Mouse (Mus musculus) myocyte (in vitro differentiated cells): ENCODE measurements around the gene Card11. TPM values are rescaled to one million over a fixed set of nuclear protein-coding genes. Genes with fewer than 3 reads are reported as not detected.

Source experiments
- H3K27me3 ChIP-seq: one replicate; pipeline ENCODE4 v1.6.1; 2011; ENCODE audit not compliant: control insufficient read depth, insufficient read depth, insufficient read length
- H3K36me3 ChIP-seq: one replicate; pipeline ENCODE4 v1.6.1; 2011; ENCODE audit not compliant: control insufficient read depth, insufficient read depth
- H3K4me2 ChIP-seq: one replicate; pipeline ENCODE4 v1.6.1; 2011; ENCODE audit warnings: low read depth, control low read depth
- H3K4me3 ChIP-seq: one replicate; pipeline ENCODE4 v1.5.1; 2011; ENCODE audit warnings: mild to moderate bottlenecking, control low read depth, moderate library complexity
- H3K79me2 ChIP-seq: one replicate; pipeline ENCODE4 v1.6.1; 2011; ENCODE audit not compliant: control insufficient read depth, insufficient read depth
- H3ac ChIP-seq: one replicate; pipeline ENCODE4 v1.6.1; 2011; ENCODE audit not compliant: control insufficient read depth, insufficient read length
- CEBPB ChIP-seq: IDR thresholded peaks from 2 replicates; pipeline ENCODE4 v1.6.1; 2011; ENCODE audit warnings: mild to moderate bottlenecking, moderate library complexity; ENCODE audit not compliant: poor library complexity, insufficient read depth, severe bottlenecking
- E2F4 ChIP-seq: IDR thresholded peaks from one replicate; pipeline ENCODE4 v1.6.1; 2011; ENCODE audit warnings: mild to moderate bottlenecking, control low read depth, moderate library complexity; ENCODE audit not compliant: insufficient read depth
- MAX ChIP-seq: IDR thresholded peaks from one replicate; pipeline ENCODE4 v1.6.1; 2011; ENCODE audit warnings: low read depth, mild to moderate bottlenecking, control low read depth
- MYOD1 ChIP-seq, 3 experiments: IDR thresholded peaks; one replicate each; pipeline ENCODE4 v1.6.1; 2011; ENCODE audit warnings: control low read depth in 2 of 3, low read depth in 2 of 3, mild to moderate bottlenecking in 2 of 3, moderate library complexity in 1 of 3; ENCODE audit not compliant: insufficient read length in 2 of 3, control insufficient read depth in 1 of 3
- MYOG ChIP-seq, 3 experiments: IDR thresholded peaks; one replicate each; pipeline ENCODE4 v1.6.1; 2011; ENCODE audit warnings: control low read depth in 2 of 3, low read depth in 2 of 3, mild to moderate bottlenecking in 2 of 3; ENCODE audit not compliant: insufficient read length in 2 of 3, control insufficient read depth in 1 of 3, insufficient read depth in 1 of 3
- POLR2A ChIP-seq: IDR thresholded peaks from one replicate; pipeline ENCODE4 v1.6.1; 2011; ENCODE audit warnings: low read depth, mild to moderate bottlenecking, control low read depth, moderate library complexity; ENCODE audit not compliant: insufficient read length
- POLR2AphosphoS2 ChIP-seq: IDR thresholded peaks from one replicate; pipeline ENCODE4 v1.6.1; 2011; ENCODE audit warnings: low read depth, control low read depth; ENCODE audit not compliant: insufficient read length
- REST ChIP-seq: IDR thresholded peaks from one replicate; pipeline ENCODE4 v1.6.1; 2011; ENCODE audit warnings: mild to moderate bottlenecking, control low read depth, moderate library complexity; ENCODE audit not compliant: insufficient read depth, insufficient read length
- SRF ChIP-seq: IDR thresholded peaks from one replicate; pipeline ENCODE4 v1.6.1; 2011; ENCODE audit warnings: low read depth; ENCODE audit not compliant: control insufficient read depth, insufficient read length
- TCF12 ChIP-seq: IDR thresholded peaks from one replicate; pipeline ENCODE4 v1.6.1; 2011; ENCODE audit warnings: mild to moderate bottlenecking, control low read depth; ENCODE audit not compliant: poor library complexity, insufficient read depth, severe bottlenecking
- TCF3 ChIP-seq: IDR thresholded peaks from one replicate; pipeline ENCODE4 v1.6.1; 2011; ENCODE audit warnings: low read depth, control low read depth; ENCODE audit not compliant: insufficient read length
- USF1 ChIP-seq: IDR thresholded peaks from one replicate; pipeline ENCODE4 v1.6.1; 2011; ENCODE audit warnings: low read depth, mild to moderate bottlenecking, control low read depth, moderate library complexity
- polyA plus RNA-seq: library from polyadenylated mRNA; unstranded; fragments of >200 nt; fragmentation: generic; extraction: Trizol; gene quantifications from one replicate; pipeline ENCODE4 v1.2.1, GENCODE M21; 2012; ENCODE audit warnings: missing spikeins

Gene Card11
- polyA plus RNA-seq, 1 experiment: 0.04 TPM

GRCm38 (mm10) chr5:140962945-140963344 lies 37.4 kb downstream of the Card11 start:
- Histone ChIP-seq H3ac (no peak overlapping the region), H3K27me3 (no peaks in the 10 kb centered on the region), H3K36me3 (no peaks in the 10 kb centered on the region), H3K4me2 (no peak overlapping the region), H3K4me3 (no peak overlapping the region), H3K79me2 (no peaks in the 10 kb centered on the region)
- TF ChIP-seq MYOG (IDR thresholded peaks at IDR 0.05; ENCODE audit: control insufficient read depth in 1 of 3, insufficient read depth in 1 of 3, insufficient read length in 2 of 3, low read depth in 2 of 3) (no peak), POLR2AphosphoS2 (no peak)

DNA sequence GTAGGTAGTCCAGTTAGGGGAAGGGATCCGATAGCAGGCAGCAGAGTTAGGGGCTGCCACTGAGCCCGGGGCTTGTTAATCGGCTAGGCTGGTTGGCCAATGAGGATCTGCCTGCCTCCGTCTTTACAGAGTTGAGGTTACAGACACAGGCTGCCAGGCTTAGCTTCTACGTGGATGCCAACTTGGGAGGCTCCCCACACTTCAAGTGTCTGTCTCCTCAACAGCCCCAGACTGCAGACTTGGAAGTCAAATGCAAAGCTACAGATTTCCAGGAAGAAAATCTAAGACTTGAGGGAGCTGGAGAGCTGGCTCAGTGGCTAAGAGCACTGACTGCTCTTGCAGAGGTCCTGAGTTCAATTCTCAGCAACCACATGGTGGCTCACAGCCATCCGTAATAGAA lies 39.6 kb downstream of the Card11 start:
- Histone ChIP-seq H3K27me3 (no peaks in the 10 kb centered on the region), H3ac (no peak overlapping the region), H3K36me3 (no peaks in the 10 kb centered on the region), H3K4me3 (no peak overlapping the region), H3K4me2 (no peak overlapping the region), H3K79me2 (no peaks in the 10 kb centered on the region)
- TF ChIP-seq REST: no peak
- TF ChIP-seq USF1: no peak
- no peak for TF ChIP-seq TCF12
- no peak for TF ChIP-seq MYOD1 (IDR thresholded peaks at IDR 0.05; ENCODE audit: control insufficient read depth in 1 of 3, insufficient read length in 2 of 3, low read depth in 2 of 3)
- TF ChIP-seq CEBPB: no peak
- no peak for TF ChIP-seq MYOG (IDR thresholded peaks at IDR 0.05; ENCODE audit: control insufficient read depth in 1 of 3, insufficient read depth in 1 of 3, insufficient read length in 2 of 3, low read depth in 2 of 3)
- no peak for TF ChIP-seq POLR2AphosphoS2
- no peak for TF ChIP-seq E2F4
- no peak for TF ChIP-seq MAX
- no peak for TF ChIP-seq TCF3
- no peak for TF ChIP-seq POLR2A
- TF ChIP-seq SRF: no peak

GRCm38 (mm10) chr5:140959160-140959559 lies 41.2 kb downstream of the Card11 start:
- no peaks in the 10 kb centered on the region for H3K79me2 ChIP-seq
- no peak for TF ChIP-seq MYOG (IDR thresholded peaks at IDR 0.05; ENCODE audit: control insufficient read depth in 1 of 3, insufficient read depth in 1 of 3, insufficient read length in 2 of 3, low read depth in 2 of 3)
- TF ChIP-seq MYOD1 (IDR thresholded peaks at IDR 0.05; ENCODE audit: control insufficient read depth in 1 of 3, insufficient read length in 2 of 3, low read depth in 2 of 3): no peak
- no peak for TF ChIP-seq REST
- TF ChIP-seq POLR2AphosphoS2: no peak
- no peak for TF ChIP-seq TCF12
- no peak for TF ChIP-seq CEBPB
- TF ChIP-seq TCF3: no peak
- no peak for TF ChIP-seq MAX
- no peak for TF ChIP-seq SRF
- no peak for TF ChIP-seq USF1
- TF ChIP-seq POLR2A: no peak
- H3K4me2 ChIP-seq: no peak overlapping the region
- no peak overlapping the region for H3K4me3 ChIP-seq
- no peaks in the 10 kb centered on the region for H3K27me3 ChIP-seq
- no peaks in the 10 kb centered on the region for H3K36me3 ChIP-seq
- H3ac ChIP-seq: no peak overlapping the region

GRCm38 (mm10) chr5:140957106-140957505 lies 43.3 kb downstream of the Card11 start:
- Histone ChIP-seq H3K79me2 (no peaks in the 10 kb centered on the region), H3K4me2 (no peak overlapping the region), H3K36me3 (no peaks in the 10 kb centered on the region), H3ac (no peak overlapping the region), H3K4me3 (no peak overlapping the region), H3K27me3 (no peaks in the 10 kb centered on the region)
- no peak for TF ChIP-seq E2F4
- no peak for TF ChIP-seq TCF3
- TF ChIP-seq MAX: no peak
- no peak for TF ChIP-seq REST
- TF ChIP-seq MYOG (IDR thresholded peaks at IDR 0.05; ENCODE audit: control insufficient read depth in 1 of 3, insufficient read depth in 1 of 3, insufficient read length in 2 of 3, low read depth in 2 of 3): no peak

GRCm38 (mm10) chr5:140955666-140956065 lies 44.7 kb downstream of the Card11 start:
- Histone ChIP-seq H3K36me3 (no peaks in the 10 kb centered on the region), H3K4me2 (no peak overlapping the region), H3K4me3 (no peak overlapping the region), H3K27me3 (no peaks in the 10 kb centered on the region), H3K79me2 (no peaks in the 10 kb centered on the region), H3ac (no peak overlapping the region)
- TF ChIP-seq POLR2A (no peak), CEBPB (no peak), E2F4 (no peak), MYOD1 (IDR thresholded peaks at IDR 0.05; ENCODE audit: control insufficient read depth in 1 of 3, insufficient read length in 2 of 3, low read depth in 2 of 3) (no peak), MAX (no peak), POLR2AphosphoS2 (no peak), MYOG (IDR thresholded peaks at IDR 0.05; ENCODE audit: control insufficient read depth in 1 of 3, insufficient read depth in 1 of 3, insufficient read length in 2 of 3, low read depth in 2 of 3) (no peak), TCF12 (no peak), REST (no peak), USF1 (no peak), SRF (no peak)
